Mouse (Mus musculus): ENCODE measurements around the gene Slamf1.

Gene Slamf1

DNA sequence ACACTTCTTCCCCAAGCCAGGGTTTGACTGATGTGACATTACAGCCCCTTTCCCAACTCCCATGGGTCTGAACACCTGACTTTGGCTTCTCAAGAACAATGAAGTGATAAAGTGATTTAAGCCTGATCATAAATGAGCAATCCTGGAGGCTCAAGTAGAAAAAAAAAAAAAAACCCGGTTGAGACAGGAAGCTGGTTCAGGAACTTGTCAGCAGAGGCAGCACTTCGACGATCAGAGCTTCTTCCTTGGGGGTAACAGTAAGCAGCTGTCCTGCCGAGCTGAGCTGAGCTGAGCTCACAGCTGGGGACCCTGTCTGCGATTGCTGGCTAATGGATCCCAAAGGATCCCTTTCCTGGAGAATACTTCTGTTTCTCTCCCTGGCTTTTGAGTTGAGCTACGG is at the start of gene Slamf1:
TSS of gene Slamf1 (plus strand) at position 230 of the 400 bp plus-strand sequence.
- CTCF ChIA-PET, result interaction anchor here (0.8 kb wide), 1 partner anchor 204 kb away, joined by 4 read pairs; no protein-coding TSS in a partner anchor

- CTCF ChIA-PET, result no interaction called here
These were observed 35.7 kb upstream of the Slamf1 start for GRCm38 (mm10) chr1:171731195-171731594.

GRCm38 (mm10) chr1:171734898-171735297 is 32.0 kb upstream of the Slamf1 start:
- CTCF ChIA-PET, result interaction anchor here (0.6 kb wide), 1 partner anchor 23 kb away, joined by 5 read pairs; no protein-coding TSS in a partner anchor

GRCm38 (mm10) chr1:171748127-171748969 is 18.6 kb upstream of the Slamf1 start:
- CTCF ChIA-PET, result no interaction called here

- CTCF ChIA-PET, result no interaction called here
These were observed 5.0 kb upstream of the Slamf1 start for GRCm38 (mm10) chr1:171761853-171762448.

DNA sequence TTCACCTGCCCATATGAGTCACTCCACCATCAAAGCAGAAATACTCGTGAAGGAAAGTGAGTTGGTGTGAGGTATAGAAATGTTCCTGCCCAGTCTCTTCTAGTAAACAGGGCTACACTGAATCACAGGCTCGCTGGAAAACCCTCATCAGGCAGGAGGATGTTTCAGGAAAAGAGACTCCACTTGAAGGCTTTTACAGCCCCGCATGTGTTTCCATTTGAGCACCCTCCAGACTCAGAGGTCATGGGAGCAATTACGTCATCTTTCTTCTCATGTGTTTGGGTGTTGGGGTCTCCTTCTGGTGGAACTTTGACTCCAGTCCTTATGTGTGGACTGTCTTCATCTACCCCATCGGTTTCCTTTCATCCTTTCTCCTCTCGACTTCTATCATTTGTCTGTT is 4.1 kb downstream of the Slamf1 start:
- CTCF ChIA-PET, result no interaction called here

- CTCF ChIA-PET, result no interaction called here
These were observed 5.3 kb downstream of the Slamf1 start for GRCm38 (mm10) chr1:171772121-171772735.

GRCm38 (mm10) chr1:171773232-171773989 is 6.5 kb downstream of the Slamf1 start:
- CTCF ChIA-PET, result no interaction called here

DNA sequence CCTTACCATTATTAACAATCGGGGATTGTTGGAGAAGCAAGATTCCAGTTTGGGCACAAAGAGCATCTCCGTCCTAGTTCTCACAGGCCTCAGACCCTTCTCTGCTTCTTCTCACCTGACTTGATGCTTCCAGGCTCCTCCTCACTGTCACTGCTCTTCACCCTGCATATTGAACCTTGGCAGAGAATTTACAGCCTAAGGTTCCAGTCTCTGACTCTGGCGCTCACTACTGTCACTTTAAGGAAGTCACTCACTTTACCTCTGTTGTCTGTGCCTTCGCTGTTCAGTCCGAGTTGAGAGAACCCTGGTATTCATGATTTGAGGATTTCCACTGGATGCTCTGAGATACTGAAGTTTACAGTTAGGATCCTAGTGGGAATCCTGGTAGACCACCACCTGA is 7.3 kb downstream of the Slamf1 start:
- CTCF ChIA-PET, result no interaction called here

DNA sequence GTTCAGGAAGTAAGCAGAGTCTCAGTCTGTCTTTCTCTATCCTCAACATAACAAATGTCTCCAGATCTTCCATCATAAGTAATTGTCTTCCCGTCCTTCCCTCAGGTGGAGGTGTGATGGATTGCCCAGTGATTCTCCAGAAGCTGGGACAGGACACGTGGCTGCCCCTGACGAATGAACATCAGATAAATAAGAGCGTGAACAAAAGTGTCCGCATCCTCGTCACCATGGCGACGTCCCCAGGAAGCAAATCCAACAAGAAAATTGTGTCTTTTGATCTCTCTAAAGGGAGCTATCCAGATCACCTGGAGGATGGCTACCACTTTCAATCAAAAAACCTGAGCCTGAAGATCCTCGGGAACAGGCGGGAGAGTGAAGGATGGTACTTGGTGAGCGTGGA is 7.8 kb downstream of the Slamf1 start:
- CTCF ChIA-PET, result no interaction called here

DNA sequence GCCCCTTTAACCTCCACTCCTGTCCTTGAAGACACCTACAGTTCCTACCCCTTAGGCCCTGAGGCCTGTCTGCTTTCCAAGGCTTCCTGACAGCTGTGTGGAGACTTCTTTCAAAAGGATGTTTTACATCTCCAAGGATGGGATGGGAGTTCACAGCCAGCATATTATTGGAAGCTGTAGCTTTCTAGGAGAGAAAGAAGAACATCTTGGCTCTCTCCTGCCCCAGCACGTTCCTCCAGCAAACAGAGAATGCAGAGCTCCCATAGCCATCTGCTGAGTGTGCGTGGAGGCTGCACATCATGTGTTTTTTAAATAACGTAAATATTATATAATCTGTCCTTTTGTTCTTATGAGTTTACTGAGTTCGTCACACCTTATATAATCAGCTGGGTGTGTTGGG is 8.9 kb downstream of the Slamf1 start:
- CTCF ChIA-PET, result no interaction called here

DNA sequence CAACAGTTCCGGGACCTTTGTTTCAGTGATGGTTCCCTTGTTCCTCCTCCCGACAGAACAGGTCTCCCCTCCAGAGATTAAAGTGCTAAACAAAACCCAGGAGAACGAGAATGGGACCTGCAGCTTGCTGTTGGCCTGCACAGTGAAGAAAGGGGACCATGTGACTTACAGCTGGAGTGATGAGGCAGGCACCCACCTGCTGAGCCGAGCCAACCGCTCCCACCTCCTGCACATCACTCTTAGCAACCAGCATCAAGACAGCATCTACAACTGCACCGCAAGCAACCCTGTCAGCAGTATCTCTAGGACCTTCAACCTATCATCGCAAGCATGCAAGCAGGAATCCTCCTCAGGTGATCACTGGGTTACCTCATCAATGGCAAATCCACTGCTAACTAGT is 10.1 kb downstream of the Slamf1 start:
- CTCF ChIA-PET, result no interaction called here

GRCm38 (mm10) chr1:171782287-171782915 is 15.5 kb downstream of the Slamf1 start:
- CTCF ChIA-PET, result no interaction called here

DNA sequence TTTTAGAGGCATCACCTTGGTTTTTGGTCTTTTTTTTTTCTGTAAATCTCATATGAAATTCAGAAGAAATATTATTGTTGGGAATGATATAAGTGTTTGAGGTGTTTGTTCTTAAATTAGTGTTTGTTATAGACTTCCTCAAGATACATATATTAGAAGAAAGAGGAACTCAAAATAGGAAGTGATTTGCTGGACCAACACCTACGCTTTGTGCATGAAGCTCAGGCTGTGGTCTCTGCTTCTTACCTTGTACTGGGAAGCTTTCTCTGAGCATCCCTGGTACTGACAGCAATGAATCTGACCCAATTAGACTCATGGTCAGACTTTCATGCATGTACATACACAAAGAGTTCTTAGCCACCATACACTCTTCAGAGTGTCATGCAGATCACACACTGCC is 18.9 kb downstream of the Slamf1 start:
- CTCF ChIA-PET, result no interaction called here

DNA sequence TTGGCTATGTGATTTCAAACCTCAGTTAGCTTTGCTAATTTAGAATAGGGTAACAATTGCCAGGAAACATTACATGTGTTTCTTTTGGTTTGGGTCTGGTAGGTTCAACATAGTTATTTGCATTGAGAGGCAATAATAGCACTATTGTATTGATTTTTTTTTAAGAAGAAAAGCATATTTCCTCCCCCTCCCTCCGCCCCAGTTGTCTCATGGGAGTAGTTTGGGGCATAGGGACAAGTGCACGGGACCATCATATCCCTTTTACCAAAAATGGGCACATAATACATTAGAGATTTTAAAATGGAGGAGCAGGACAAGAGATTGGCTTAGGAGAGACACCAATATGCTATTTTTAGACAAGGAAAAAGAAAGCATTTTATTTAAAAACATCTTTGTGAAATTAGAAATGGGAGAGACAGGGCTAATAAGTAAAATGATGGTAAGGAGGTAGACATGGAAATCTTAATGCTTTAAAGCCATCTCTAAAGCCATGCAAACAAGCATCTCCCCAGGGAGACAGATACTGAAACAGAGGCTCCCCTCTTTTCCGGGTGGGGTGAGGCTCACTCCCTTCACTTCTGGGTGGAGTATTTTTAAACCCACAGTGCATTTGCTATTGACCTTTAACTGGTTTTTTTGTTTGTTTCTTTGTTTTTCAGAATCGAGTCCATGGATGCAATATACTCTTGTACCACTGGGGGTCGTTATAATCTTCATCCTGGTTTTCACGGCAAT is 20.5 kb downstream of the Slamf1 start:
- CTCF ChIA-PET, result no interaction called here

- CTCF ChIA-PET, result no interaction called here
These were observed 21.7 kb downstream of the Slamf1 start for GRCm38 (mm10) chr1:171788461-171789283.

- CTCF ChIA-PET, result no interaction called here
These were observed 22.5 kb downstream of the Slamf1 start for GRCm38 (mm10) chr1:171789407-171789806.

GRCm38 (mm10) chr1:171791491-171791890 is 24.6 kb downstream of the Slamf1 start:
- CTCF ChIA-PET, result no interaction called here

GRCm38 (mm10) chr1:171796185-171796584 is 29.3 kb downstream of the Slamf1 start:
- CTCF ChIA-PET, result interaction anchor here (0.7 to 1.1 kb wide), 2 partner anchors 200 to 349 kb away, joined by 3 to 8 read pairs; no protein-coding TSS in a partner anchor

DNA sequence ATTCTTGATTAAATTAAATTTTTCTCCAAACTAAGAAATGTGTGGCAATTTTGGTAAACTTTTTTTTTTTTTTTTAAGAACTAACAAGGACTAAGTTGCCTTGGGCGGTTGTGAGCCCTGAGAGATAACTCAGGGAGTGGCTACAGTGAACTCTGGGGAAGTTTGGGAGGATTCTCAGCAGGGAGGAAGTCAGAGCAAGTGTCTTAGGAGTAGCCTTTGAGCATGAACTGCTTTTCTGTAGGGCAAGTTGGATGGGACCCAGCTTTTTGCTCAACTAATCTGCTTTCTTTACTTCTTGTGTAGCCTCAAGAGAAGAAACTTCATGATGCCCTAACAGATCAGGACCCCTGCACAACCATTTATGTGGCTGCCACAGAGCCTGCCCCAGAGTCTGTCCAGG is 30.9 kb downstream of the Slamf1 start:
- CTCF ChIA-PET, result no interaction called here

All from spleen, embryonic (tissue).